Mouse (Mus musculus) forebrain, embryonic 16.5 days (tissue): ENCODE results near the gene Sugt1. TPM values are rescaled to one million over a fixed set of nuclear protein-coding genes. Genes with fewer than 3 reads are reported as not detected.

Source experiments
- ATAC-seq: fragments of 200-750 bp; cut with Nextera tagmentation; 2 replicates; pipeline ENCODE4 v1.8.0; 2017; ENCODE audit warnings: mild to moderate bottlenecking, moderate library complexity
- H3K27ac ChIP-seq: fragments of 300-500 bp; sonication (generic); 2 replicates; pipeline ENCODE4 v1.5.1; 2014; ENCODE audit warnings: low read length, control low read depth
- H3K27me3 ChIP-seq: fragments of 300-500 bp; sonication (generic); replicated peaks from 2 replicates; pipeline ENCODE4 v1.6.1; 2014; ENCODE audit warnings: low read length; ENCODE audit not compliant: control insufficient read depth, insufficient read depth
- H3K36me3 ChIP-seq: fragments of 300-500 bp; sonication (generic); 2 replicates; pipeline ENCODE4 v1.6.1; 2014; ENCODE audit not compliant: control insufficient read depth, insufficient read depth
- H3K4me1 ChIP-seq: fragments of 300-500 bp; sonication (generic); replicated peaks from 2 replicates; pipeline ENCODE4 v1.6.1; 2014; ENCODE audit warnings: low read length; ENCODE audit not compliant: control insufficient read depth, insufficient read depth
- H3K4me2 ChIP-seq: fragments of 300-500 bp; sonication (generic); 2 replicates; pipeline ENCODE4 v1.6.1; 2014; ENCODE audit warnings: mild to moderate bottlenecking, low read length, control low read depth
- H3K4me3 ChIP-seq: fragments of 300-500 bp; sonication (generic); replicated peaks from 2 replicates; pipeline ENCODE4 v1.5.1; 2014; ENCODE audit warnings: mild to moderate bottlenecking, low read length, control low read depth
- H3K9ac ChIP-seq: fragments of 300-500 bp; sonication (generic); replicated peaks from 2 replicates; pipeline ENCODE4 v1.6.1; 2014; ENCODE audit warnings: low read depth, low read length, control low read depth
- H3K9me3 ChIP-seq: fragments of 300-500 bp; sonication (generic); 2 replicates; pipeline ENCODE4 v1.6.1; 2016; ENCODE audit warnings: low read length; ENCODE audit not compliant: control insufficient read depth
- WGBS: fragments of 180-500 bp; shearing (Covaris S2); extraction: QIAGEN DNeasy Blood & Tissue Kit; methylation state at CpG from one replicate; pipeline ENCODE4 v1.1.7; 2014; 5-methylcytosine and 5-hydroxymethylcytosine counted together
- polyA plus RNA-seq: library from polyadenylated mRNA; unstranded; fragments of >200 nt; fragmentation: Nextera tagmentation; extraction: Ambion mirVana; gene quantifications from 2 replicates; pipeline ENCODE4 v1.2.1, GENCODE M21; 2015

The Sugt1 gene
- polyA plus RNA-seq, 1 experiment from 2014 or later, result 112 TPM

GRCm38 (mm10) chr14:79594069-79594468 lies 6.6 kb downstream of the Sugt1 start:
- WGBS, result 91% methylated on average over 5 of the region's 5 CpGs
- Histone ChIP-seq H3K4me2 (no peak overlapping the region), H3K4me3 (no peak overlapping the region), H3K9me3 (no peaks in the 10 kb centered on the region), H3K27ac (no peak overlapping the region), H3K9ac (no peak overlapping the region), H3K36me3 (peaks cover 16% of the 10 kb centered on the region), H3K27me3 (no peaks in the 10 kb centered on the region), H3K4me1 (peaks cover 4% of the 10 kb centered on the region)
- ATAC-seq, result no peak

DNA sequence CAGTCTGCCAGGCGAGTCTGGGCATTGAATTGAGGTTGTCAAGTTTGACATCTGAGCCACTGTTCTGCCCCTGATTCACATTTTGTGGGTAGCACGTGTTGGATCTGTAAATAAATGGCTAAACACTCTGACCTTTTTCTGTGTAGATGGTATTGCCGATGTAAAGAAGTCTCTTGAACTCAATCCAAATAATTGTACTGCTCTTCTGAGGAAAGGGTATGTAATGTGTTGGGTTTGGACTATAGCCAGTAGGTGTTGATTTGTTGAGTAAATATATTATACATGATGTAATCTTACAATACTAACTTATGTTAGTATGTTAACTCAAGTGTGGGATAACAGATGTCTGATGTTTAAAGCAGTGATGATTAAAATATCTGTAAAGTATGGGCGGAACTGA lies 9.1 kb downstream of the Sugt1 start:
- WGBS, result 66% methylated on average over 4 of the region's 4 CpGs
- Histone ChIP-seq H3K27ac (no peak overlapping the region), H3K9ac (no peak overlapping the region), H3K4me2 (no peak overlapping the region), H3K4me1 (no peaks in the 10 kb centered on the region), H3K27me3 (no peaks in the 10 kb centered on the region), H3K4me3 (no peak overlapping the region), H3K36me3 (peaks cover 19% of the 10 kb centered on the region), H3K9me3 (no peaks in the 10 kb centered on the region)
- ATAC-seq, result no peak

DNA sequence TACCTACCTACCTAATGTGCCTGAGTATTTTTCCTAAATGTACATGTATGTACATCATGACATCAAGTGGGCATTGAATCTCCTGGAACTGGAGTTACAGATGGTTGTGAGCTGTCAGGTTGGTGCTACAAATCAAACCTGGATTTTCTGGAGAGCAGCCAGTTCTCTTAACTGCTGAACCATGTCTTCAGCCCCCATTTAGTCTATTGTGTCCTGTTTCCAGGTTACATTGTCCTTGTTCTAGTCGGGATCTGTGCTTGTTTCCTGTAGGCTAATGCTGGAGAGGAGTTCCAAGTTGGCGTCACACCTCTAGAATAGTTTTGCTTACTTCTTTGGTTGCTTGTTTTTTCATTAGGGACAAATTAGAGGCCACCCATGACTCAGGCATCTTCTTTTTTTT lies 18.4 kb downstream of the Sugt1 start:
- Histone ChIP-seq H3K4me1 (no peaks in the 10 kb centered on the region), H3K27ac (no peak overlapping the region), H3K9me3 (no peaks in the 10 kb centered on the region), H3K9ac (no peak overlapping the region), H3K27me3 (no peaks in the 10 kb centered on the region), H3K4me2 (no peak overlapping the region), H3K36me3 (peaks cover 22% of the 10 kb centered on the region), H3K4me3 (no peak overlapping the region)
- WGBS, result 80% methylated on average over 2 of the region's 2 CpGs
- ATAC-seq, result no peak

DNA sequence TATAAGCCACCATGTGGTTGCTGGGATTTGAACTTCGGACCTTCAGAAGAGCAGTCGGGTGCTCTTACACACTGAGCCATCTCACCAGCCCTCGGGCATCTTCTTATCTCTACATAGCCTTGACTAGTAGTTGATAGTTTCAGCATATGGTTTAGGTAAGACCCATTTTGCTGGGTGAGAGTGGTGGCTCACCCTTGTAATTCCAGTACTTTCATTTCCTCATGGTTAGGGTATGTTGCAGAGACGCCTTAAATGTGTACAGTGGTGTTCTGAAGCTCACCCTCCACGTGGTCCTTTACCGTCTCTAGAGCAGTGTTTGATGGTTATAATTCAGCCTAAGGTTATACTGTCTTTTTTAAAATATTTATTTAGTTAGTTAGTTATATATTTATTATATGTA lies 18.9 kb downstream of the Sugt1 start:
- no peak overlapping the region for H3K4me2 ChIP-seq
- H3K27me3 ChIP-seq, result no peaks in the 10 kb centered on the region
- H3K9ac ChIP-seq, result no peak overlapping the region
- H3K27ac ChIP-seq, result no peak overlapping the region
- no peak overlapping the region for H3K4me3 ChIP-seq
- WGBS, result 92% methylated on average over 6 of the region's 6 CpGs
- ATAC-seq, result no peak
- no peaks in the 10 kb centered on the region for H3K4me1 ChIP-seq
- H3K9me3 ChIP-seq, result no peaks in the 10 kb centered on the region
- H3K36me3 ChIP-seq, result peaks cover 27% of the 10 kb centered on the region

DNA sequence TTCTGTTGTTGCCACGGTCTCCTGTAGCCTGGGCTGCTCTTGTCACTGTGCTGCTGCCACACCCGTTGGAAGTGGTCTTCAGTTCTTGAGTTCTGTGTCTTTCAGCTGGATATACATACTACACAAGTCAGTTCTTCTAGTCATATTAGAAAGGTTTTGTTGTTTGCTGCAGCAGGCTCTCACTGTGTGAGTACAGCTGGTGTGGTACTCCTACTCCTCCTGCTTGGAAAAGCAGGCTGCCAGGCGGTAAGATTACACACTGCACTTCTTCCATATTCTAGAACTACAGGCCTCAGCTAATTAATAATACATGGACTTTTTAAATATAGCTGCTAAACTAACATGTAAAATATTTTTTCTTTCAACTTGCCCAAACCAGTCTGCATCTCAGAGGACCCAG lies 19.4 kb downstream of the Sugt1 start:
- H3K27me3 ChIP-seq, result no peaks in the 10 kb centered on the region
- peaks cover 28% of the 10 kb centered on the region for H3K36me3 ChIP-seq
- H3K4me2 ChIP-seq, result no peak overlapping the region
- no peak overlapping the region for H3K9ac ChIP-seq
- H3K4me3 ChIP-seq, result no peak overlapping the region
- H3K4me1 ChIP-seq, result no peaks in the 10 kb centered on the region
- H3K9me3 ChIP-seq, result no peaks in the 10 kb centered on the region
- no peak overlapping the region for H3K27ac ChIP-seq
- WGBS, result 93% methylated on average over 3 of the region's 3 CpGs
- ATAC-seq, result no peak

DNA sequence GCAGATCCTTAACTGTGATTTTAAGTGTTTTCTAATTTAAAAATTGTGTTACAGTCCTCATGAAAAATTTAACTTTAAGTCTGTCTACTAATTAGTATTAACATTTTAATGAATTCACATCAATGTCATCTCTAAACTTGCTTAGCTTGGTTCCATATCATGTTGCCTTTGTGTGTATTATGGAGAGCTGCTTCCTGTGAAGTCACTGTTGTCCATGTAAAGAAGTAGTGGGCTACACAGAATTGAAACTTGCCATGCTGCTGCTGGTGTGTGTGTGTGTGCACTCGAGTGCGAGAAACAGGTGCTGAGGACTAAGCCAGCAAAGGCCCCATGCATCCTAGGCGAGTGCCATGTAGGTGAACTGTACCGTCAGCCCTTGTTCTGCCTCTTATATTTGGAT lies 19.9 kb downstream of the Sugt1 start:
- no peaks in the 10 kb centered on the region for H3K27me3 ChIP-seq
- no peak for ATAC-seq
- 88% methylated on average over 4 of the region's 4 CpGs for WGBS

DNA sequence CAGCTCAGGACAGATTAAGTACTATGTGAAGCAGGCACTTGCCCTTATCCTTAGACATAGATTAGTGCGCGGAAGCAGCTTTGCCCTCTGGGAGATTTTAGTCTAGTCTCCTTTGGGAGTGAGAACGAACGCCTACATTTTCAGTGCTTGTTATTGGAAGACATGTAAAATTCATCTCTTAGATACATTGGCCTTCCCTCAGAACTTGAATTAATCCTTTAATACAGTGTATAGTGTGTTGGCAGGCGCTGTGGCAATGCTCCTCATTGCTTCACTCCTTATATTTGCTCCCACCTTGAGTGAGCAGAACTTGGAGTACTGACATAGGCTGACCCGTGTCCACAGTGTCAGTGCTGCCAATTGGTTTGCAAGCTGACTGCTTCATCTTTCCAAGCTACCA lies 20.8 kb downstream of the Sugt1 start:
- Histone ChIP-seq H3K27ac (no peak overlapping the region), H3K9ac (no peak overlapping the region)
- WGBS, result 97% methylated on average over 6 of the region's 6 CpGs

More for the DNA sequence above, 19.9 kb downstream of the Sugt1 start:
- Histone ChIP-seq H3K9me3 (no peaks in the 10 kb centered on the region), H3K9ac (no peak overlapping the region), H3K27ac (no peak overlapping the region), H3K36me3 (peaks cover 27% of the 10 kb centered on the region), H3K4me2 (no peak overlapping the region), H3K4me1 (no peaks in the 10 kb centered on the region), H3K4me3 (no peak overlapping the region)

DNA sequence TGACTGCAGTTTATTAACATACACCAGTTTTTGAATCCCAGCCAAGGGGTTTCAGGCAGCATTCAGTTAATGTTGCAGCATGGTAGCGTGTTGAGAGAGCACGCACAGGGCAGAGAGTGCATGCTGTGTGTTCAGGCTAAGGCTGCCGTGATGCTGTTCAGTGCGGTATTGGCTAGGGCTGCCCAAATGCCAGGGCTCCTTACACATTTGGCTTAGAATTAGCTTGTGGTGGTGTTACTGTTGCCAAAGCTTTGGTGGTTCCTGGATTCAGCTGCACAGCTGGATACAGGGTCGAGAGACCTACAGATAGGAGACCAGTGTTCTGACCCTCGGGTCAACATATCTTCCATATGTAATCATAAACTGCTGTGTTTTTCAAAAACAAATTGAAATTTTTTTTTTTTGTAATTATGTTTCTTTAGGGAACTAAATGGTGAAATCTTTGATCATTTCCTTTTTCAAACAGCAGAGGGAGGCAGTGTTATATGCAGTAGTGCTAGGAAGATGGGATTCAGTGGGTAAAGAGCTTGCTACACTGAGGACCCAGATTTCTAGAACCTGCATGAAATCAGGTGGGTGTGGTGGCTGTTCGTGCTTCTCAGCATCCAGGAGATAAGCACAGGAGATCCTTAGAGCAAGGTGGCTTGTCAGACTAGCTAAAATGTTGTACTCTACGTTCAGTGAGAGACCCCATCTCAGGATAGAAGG lies 29.8 kb downstream of the Sugt1 start:
- 0 out of 2 replicates have a peak, but pooled peaks cover 3% of the 10 kb centered on the region for H3K4me1 ChIP-seq
- ATAC-seq, result peak; percentile 81
- 80% methylated on average over 8 of the region's 8 CpGs for WGBS
- no peaks in the 10 kb centered on the region for H3K9me3 ChIP-seq
- H3K27ac ChIP-seq, result no peak overlapping the region
- H3K36me3 ChIP-seq, result peaks cover 22% of the 10 kb centered on the region
- no peak overlapping the region for H3K4me2 ChIP-seq
- H3K4me3 ChIP-seq, result no peak overlapping the region
- no peak overlapping the region for H3K9ac ChIP-seq
- no peaks in the 10 kb centered on the region for H3K27me3 ChIP-seq

More for the DNA sequence above, 20.8 kb downstream of the Sugt1 start:
- Histone ChIP-seq H3K4me2 (no peak overlapping the region), H3K27me3 (no peaks in the 10 kb centered on the region), H3K4me1 (no peaks in the 10 kb centered on the region), H3K36me3 (peaks cover 30% of the 10 kb centered on the region), H3K9me3 (no peaks in the 10 kb centered on the region), H3K4me3 (no peak overlapping the region)
- no peak for ATAC-seq

DNA sequence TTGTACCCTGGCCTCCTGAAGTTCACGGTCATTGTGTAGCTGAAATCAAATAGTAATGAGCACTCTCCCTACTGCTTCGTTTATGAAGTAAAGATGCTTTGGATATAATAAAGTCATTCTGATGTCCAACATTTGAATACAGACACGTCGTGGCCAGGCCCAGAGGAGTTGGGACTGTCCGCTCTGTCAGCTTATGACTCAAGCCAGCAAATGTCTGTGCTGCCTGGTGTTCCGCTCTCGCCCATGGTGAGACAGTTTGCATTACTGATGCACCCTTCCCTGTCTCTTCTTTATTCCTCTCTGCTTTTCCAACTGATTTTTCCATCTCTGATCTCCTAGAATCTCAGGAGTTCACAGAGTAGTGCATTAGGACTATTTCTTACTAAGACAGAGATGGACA lies 32.3 kb downstream of the Sugt1 start:
- no peaks in the 10 kb centered on the region for H3K9me3 ChIP-seq
- 0 out of 2 replicates have a peak, but pooled peaks cover 3% of the 10 kb centered on the region for H3K4me1 ChIP-seq
- no peak for ATAC-seq
- no peak overlapping the region for H3K4me3 ChIP-seq
- no peak overlapping the region for H3K4me2 ChIP-seq
- no peak overlapping the region for H3K27ac ChIP-seq
- no peak overlapping the region for H3K9ac ChIP-seq
- H3K36me3 ChIP-seq, result peaks cover 15% of the 10 kb centered on the region
- WGBS, result 95% methylated on average over 7 of the region's 7 CpGs
- H3K27me3 ChIP-seq, result no peaks in the 10 kb centered on the region

GRCm38 (mm10) chr14:79621143-79621542 lies 33.7 kb downstream of the Sugt1 start:
- Histone ChIP-seq H3K36me3 (peaks cover 26% of the 10 kb centered on the region), H3K9me3 (no peaks in the 10 kb centered on the region), H3K27ac (no peak overlapping the region), H3K4me1 (0 out of 2 replicates have a peak, but pooled peaks cover 3% of the 10 kb centered on the region), H3K4me3 (no peak overlapping the region), H3K27me3 (no peaks in the 10 kb centered on the region), H3K4me2 (no peak overlapping the region), H3K9ac (no peak overlapping the region)
- ATAC-seq, result no peak
- WGBS, result 83% methylated on average over 3 of the region's 3 CpGs
